Mouse (Mus musculus) limb, embryonic 14.5 days (tissue): ENCODE data around the gene Tmprss3. TPM values are rescaled to one million over a fixed set of nuclear protein-coding genes. Genes with fewer than 3 reads are reported as not detected.
A peak's percentile ranks its signal among the peaks of the same experiment; 100 is the strongest.

Experiments used
- ATAC-seq: fragments of 200-750 bp; cut with Nextera tagmentation; 2 replicates; pipeline ENCODE4 v1.8.0; 2017; ENCODE audit warnings: low read depth, moderate number of reproducible peaks, moderate TSS enrichment; ENCODE audit not compliant: low FRiP score
- DNase-seq: peaks from one replicate; pipeline ENCODE4 v3.0.0-alpha.2; 2015; ENCODE audit warnings: low spot score
- H3K27ac ChIP-seq: fragments of 300-500 bp; sonication (generic); replicated peaks from 2 replicates; pipeline ENCODE4 v1.5.1; 2014; ENCODE audit warnings: low read depth, mild to moderate bottlenecking, low read length, moderate library complexity, mixed read lengths
- H3K27me3 ChIP-seq: fragments of 300-500 bp; sonication (generic); 2 replicates; pipeline ENCODE4 v1.6.1; 2014; ENCODE audit warnings: low read length, mixed read lengths; ENCODE audit not compliant: control insufficient read depth, insufficient read depth
- H3K36me3 ChIP-seq: fragments of 300-500 bp; sonication (generic); 2 replicates; pipeline ENCODE4 v1.6.1; 2014; ENCODE audit warnings: mild to moderate bottlenecking, low read length, moderate library complexity, mixed read lengths; ENCODE audit not compliant: control insufficient read depth, insufficient read depth
- H3K4me1 ChIP-seq: fragments of 300-500 bp; sonication (generic); 2 replicates; pipeline ENCODE4 v1.6.1; 2014; ENCODE audit warnings: antibody characterized with exemption, low read length, mixed read lengths; ENCODE audit not compliant: control insufficient read depth, insufficient read depth
- H3K4me2 ChIP-seq: fragments of 300-500 bp; sonication (generic); replicated peaks from 2 replicates; pipeline ENCODE4 v1.6.1; 2014; ENCODE audit warnings: low read depth, mild to moderate bottlenecking, low read length, moderate library complexity; ENCODE audit not compliant: severe bottlenecking
- H3K4me3 ChIP-seq: fragments of 300-500 bp; sonication (generic); replicated peaks from 2 replicates; pipeline ENCODE4 v1.5.1; 2014; ENCODE audit warnings: low read length
- H3K9ac ChIP-seq: fragments of 300-500 bp; sonication (generic); 2 replicates; pipeline ENCODE4 v1.6.1; 2014; ENCODE audit warnings: mild to moderate bottlenecking, low read depth, low read length, moderate library complexity; ENCODE audit not compliant: severe bottlenecking
- H3K9me3 ChIP-seq: fragments of 300-500 bp; sonication (generic); 2 replicates; pipeline ENCODE4 v1.6.1; 2016; ENCODE audit warnings: low read length; ENCODE audit not compliant: control insufficient read depth
- POLR2A ChIP-seq: fragments of 200-500 bp; IDR thresholded peaks from 2 replicates; pipeline ENCODE4 v1.8.0; 2012; ENCODE audit warnings: inconsistent platforms, mild to moderate bottlenecking, moderate library complexity, borderline replicate concordance; ENCODE audit not compliant: insufficient read depth, insufficient read length; ENCODE audit errors: extremely low read depth
- WGBS: fragments of 180-500 bp; shearing (Covaris S2); extraction: QIAGEN DNeasy Blood & Tissue Kit; methylation state at CpG from one replicate; pipeline ENCODE4 v1.1.7; 2014; 5-methylcytosine and 5-hydroxymethylcytosine counted together
- polyA plus RNA-seq, 2 experiments: library from polyadenylated mRNA; depleted of rRNA in 1 of 2; stranded (reverse) in 1 of 2; unstranded in 1 of 2; fragments of >200 nt; fragmentation: Nextera tagmentation in 1 of 2; extraction: Ambion mirVana in 1 of 2; gene quantifications; 2 replicates each; pipeline versions ENCODE4 v1.2.1 to v1.2.3; 2012 to 2014

Gene Tmprss3
- polyA plus RNA-seq, 2 experiments: 0.06 TPM; not detected in 1

- ATAC-seq (no peak), DNase-seq (no peak)
- Histone ChIP-seq H3K9ac (no peak overlapping the region), H3K27ac (no peak overlapping the region), H3K36me3 (no peaks in the 10 kb centered on the region), H3K4me3 (no peak overlapping the region), H3K4me1 (no peaks in the 10 kb centered on the region), H3K9me3 (no peaks in the 10 kb centered on the region), H3K27me3 (no peaks in the 10 kb centered on the region), H3K4me2 (no peak overlapping the region)
- WGBS: 72% methylated on average over 3 of the region's 3 CpGs
- no peak for TF ChIP-seq POLR2A
Measured at GRCm38 (mm10) chr17:31226368-31226767, 27.6 kb upstream of the Tmprss3 start.

DNA sequence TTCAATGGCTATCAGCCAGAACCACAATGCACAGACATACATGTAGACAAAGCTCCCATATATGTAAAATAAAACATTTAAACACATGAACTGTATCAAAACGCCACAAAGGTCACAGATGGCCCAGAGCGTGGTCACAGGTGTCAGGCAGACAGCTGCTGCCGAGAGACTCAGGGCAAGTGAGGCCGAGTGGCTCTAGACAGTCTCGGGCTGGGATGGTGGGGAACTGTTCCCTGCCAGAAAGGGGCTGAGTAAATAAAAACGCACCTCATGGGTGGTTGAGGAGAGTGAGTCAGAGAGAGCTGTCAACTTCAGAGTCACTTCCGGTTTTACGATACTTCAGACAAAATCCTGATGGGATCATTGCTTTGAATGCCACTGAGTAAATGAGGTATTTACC lies 25.8 kb upstream of the Tmprss3 start:
- Histone ChIP-seq H3K4me3 (no peak overlapping the region), H3K27ac (no peak overlapping the region), H3K4me2 (no peak overlapping the region), H3K27me3 (no peaks in the 10 kb centered on the region), H3K9me3 (no peaks in the 10 kb centered on the region), H3K36me3 (no peaks in the 10 kb centered on the region), H3K9ac (no peak overlapping the region), H3K4me1 (no peaks in the 10 kb centered on the region)
- WGBS: 71% methylated on average over 8 of the region's 8 CpGs
- no peak for TF ChIP-seq POLR2A
- DNase-seq (no peak), ATAC-seq (no peak)

GRCm38 (mm10) chr17:31223835-31224234 lies 25.1 kb upstream of the Tmprss3 start:
- Histone ChIP-seq H3K4me3 (no peak overlapping the region), H3K4me2 (no peak overlapping the region), H3K27me3 (no peaks in the 10 kb centered on the region), H3K9me3 (no peaks in the 10 kb centered on the region), H3K36me3 (no peaks in the 10 kb centered on the region), H3K4me1 (no peaks in the 10 kb centered on the region), H3K9ac (no peak overlapping the region), H3K27ac (no peak overlapping the region)
- 75% methylated on average over 7 of the region's 7 CpGs for WGBS
- ATAC-seq: no peak
- no peak for TF ChIP-seq POLR2A
- DNase-seq: no peak

DNA sequence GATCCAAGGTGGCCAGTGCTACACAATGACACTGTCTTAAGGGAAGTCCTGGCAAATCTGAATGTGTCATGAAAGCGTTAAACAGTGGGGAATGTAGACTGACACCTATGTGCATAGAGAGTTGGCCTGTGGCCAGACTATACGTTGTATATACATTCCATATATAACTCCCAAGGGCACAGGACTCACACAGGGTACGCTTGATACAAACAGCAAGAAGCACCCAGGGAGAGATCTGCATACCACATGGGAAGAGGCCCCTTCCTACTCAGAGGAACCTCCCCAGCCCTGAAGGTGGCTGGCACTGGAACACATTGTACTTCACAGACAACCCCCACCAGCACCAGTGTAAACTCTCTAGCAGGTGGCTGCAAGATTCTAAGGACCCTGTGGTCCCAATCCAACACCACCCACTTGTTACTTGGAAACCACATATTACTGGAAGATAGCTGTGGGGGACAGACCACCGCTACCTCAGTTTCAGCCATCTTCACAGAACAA lies 24.1 kb upstream of the Tmprss3 start:
- Histone ChIP-seq H3K9me3 (no peaks in the 10 kb centered on the region), H3K27me3 (no peaks in the 10 kb centered on the region), H3K4me2 (no peak overlapping the region), H3K9ac (no peak overlapping the region), H3K4me3 (no peak overlapping the region), H3K36me3 (no peaks in the 10 kb centered on the region), H3K27ac (no peak overlapping the region), H3K4me1 (no peaks in the 10 kb centered on the region)
- no peak for ATAC-seq
- peak; percentile 3 for DNase-seq
- 49% methylated on average over 4 of the region's 4 CpGs for WGBS
- no peak for TF ChIP-seq POLR2A

DNA sequence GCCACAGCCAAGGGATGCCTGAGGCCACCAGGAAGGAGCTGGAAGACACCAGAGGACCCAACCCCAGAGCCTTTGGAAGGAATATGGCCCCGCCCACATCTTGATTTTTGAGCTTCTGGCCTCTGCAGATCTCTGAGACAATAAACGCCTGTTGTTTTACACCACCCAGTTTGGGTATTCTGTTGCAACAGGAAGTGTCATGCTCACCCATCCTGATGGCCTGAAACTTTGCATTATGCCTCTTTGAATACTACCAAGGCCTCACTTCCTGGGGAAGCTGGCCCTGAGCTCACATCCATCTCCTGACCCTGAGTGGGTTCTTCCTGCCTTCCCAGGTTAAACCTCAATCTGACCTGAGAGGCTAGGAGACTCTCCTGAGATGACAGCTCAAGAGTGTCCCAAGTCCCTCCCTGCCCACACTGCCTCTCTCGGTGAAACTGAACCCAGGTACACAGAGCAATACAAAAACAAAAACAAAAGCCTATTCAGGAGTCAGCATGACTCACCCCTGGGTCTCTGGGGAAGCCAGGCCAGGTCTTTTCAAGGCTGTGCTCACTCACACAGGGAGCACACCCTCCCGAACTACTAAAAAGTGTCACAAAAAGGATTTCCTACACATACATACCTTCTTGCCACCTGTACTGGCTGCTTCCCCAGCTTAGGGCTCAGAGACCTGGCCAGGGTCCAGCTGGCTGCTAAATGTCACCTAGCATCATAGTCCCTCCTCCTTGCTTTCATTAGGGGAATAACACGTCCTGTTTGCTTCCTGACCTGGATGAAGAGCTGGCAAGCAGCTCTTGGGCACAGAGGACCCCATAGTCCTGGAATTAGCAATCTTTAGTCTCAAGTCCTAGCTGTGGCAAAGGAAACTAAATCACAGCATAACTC lies 17.5 kb upstream of the Tmprss3 start:
- ATAC-seq (no peak), DNase-seq (peak; percentile 3)
- no peak overlapping the region for H3K4me3 ChIP-seq
- no peak overlapping the region for H3K4me2 ChIP-seq
- no peaks in the 10 kb centered on the region for H3K9me3 ChIP-seq
- no peak for TF ChIP-seq POLR2A
- no peaks in the 10 kb centered on the region for H3K4me1 ChIP-seq
- no peak overlapping the region for H3K9ac ChIP-seq
- 36% methylated on average over 5 of the region's 5 CpGs for WGBS
- H3K36me3 ChIP-seq: no peaks in the 10 kb centered on the region
- H3K27ac ChIP-seq: no peak overlapping the region
- no peaks in the 10 kb centered on the region for H3K27me3 ChIP-seq
